Mouse (Mus musculus) CH12.LX (cell line): ENCODE data around the gene Ppp1r3g.
"Not testable (repeated sequence)": the region's sequence is repeated elsewhere in the genome, so short reads cannot be mapped to it uniquely, and the experiment has no call there.

ENCODE experiments used
- BHLHE40 ChIP-seq: IDR thresholded peaks from 2 replicates; pipeline ENCODE4 v1.6.1; 2011; ENCODE audit warnings: mild to moderate bottlenecking, low read depth, low read length, improper control_type of control experiment
- CHD1 ChIP-seq: IDR thresholded peaks from 2 replicates; pipeline ENCODE4 v1.6.1; 2012; ENCODE audit warnings: low read depth, low read length, improper control_type of control experiment, inconsistent platforms
- CTCF ChIP-seq, 2 experiments: IDR thresholded peaks in 1 of 2; conservative IDR thresholded peaks in 1 of 2; 2 replicates each; pipeline ENCODE4 v1.5.1; 2011 to 2012; ENCODE audit warnings: low read depth in 2 of 2, low read length in 2 of 2, improper control_type of control experiment in 1 of 2, inconsistent platforms in 1 of 2, mild to moderate bottlenecking in 1 of 2, moderate library complexity in 1 of 2
- E2F4 ChIP-seq: IDR thresholded peaks from 2 replicates; pipeline ENCODE4 v1.6.1; 2011; ENCODE audit warnings: low read depth, low read length, improper control_type of control experiment; ENCODE audit not compliant: insufficient replicate concordance
- EP300 ChIP-seq: IDR thresholded peaks from 2 replicates; pipeline ENCODE4 v1.6.1; 2011; ENCODE audit warnings: low read length, improper control_type of control experiment
- GABPA ChIP-seq: IDR thresholded peaks from 2 replicates; pipeline ENCODE4 v1.6.1; 2012; ENCODE audit warnings: low read depth, low read length, improper control_type of control experiment, inconsistent platforms; ENCODE audit not compliant: insufficient replicate concordance
- MAX ChIP-seq: IDR thresholded peaks from 2 replicates; pipeline ENCODE4 v1.6.1; 2011; ENCODE audit warnings: low read length, improper control_type of control experiment
- MAZ ChIP-seq: IDR thresholded peaks from 2 replicates; pipeline ENCODE4 v1.6.1; 2012; ENCODE audit warnings: low read depth, mild to moderate bottlenecking, inconsistent platforms, low read length, improper control_type of control experiment, moderate library complexity
- MEF2A ChIP-seq: IDR thresholded peaks from 2 replicates; pipeline ENCODE4 v1.6.1; 2014; ENCODE audit warnings: low read depth, mild to moderate bottlenecking, inconsistent platforms, low read length, improper control_type of control experiment, borderline replicate concordance
- MYC ChIP-seq: IDR thresholded peaks from 2 replicates; pipeline ENCODE4 v1.6.1; 2011; ENCODE audit warnings: low read depth, mild to moderate bottlenecking, improper control_type of control experiment, low read length
- POLR2A ChIP-seq: IDR thresholded peaks from 2 replicates; pipeline ENCODE4 v1.6.1; 2011; ENCODE audit warnings: low read depth, mild to moderate bottlenecking, improper control_type of control experiment, low read length
- SMC3 ChIP-seq: IDR thresholded peaks from 2 replicates; pipeline ENCODE4 v1.6.1; 2011; ENCODE audit warnings: low read depth, low read length, improper control_type of control experiment
- ZMIZ1 ChIP-seq: IDR thresholded peaks from 2 replicates; pipeline ENCODE4 v1.6.1; 2012; ENCODE audit warnings: low read depth, mild to moderate bottlenecking, inconsistent platforms, low read length, improper control_type of control experiment
- ZNF384 ChIP-seq: IDR thresholded peaks from 2 replicates; pipeline ENCODE4 v1.6.1; 2012; ENCODE audit warnings: low read depth, low read length, improper control_type of control experiment, inconsistent platforms

DNA sequence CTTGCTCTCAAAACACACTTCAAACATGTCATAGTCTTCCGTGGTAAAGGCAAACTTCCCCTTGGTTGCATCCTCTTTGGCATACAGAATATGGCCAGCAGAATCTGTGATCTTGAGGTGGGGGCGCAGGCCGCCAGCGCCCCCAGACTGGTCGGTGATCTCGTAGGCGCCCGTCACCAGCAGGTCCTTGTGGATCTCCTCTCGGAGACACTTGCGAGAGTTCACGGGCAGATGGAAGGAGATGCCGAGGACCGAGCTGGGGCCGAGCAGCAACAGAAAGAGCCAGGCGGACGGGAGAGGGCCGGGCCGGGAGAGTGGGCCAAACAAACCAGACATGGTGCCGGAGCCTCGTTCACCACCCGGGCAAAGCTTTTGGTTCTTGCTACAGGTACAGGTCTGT is 32.5 kb downstream of the Ppp1r3g start:
- not testable (repeated sequence) for TF ChIP-seq POLR2A; MEF2A; BHLHE40; GABPA; CTCF (conservative IDR thresholded peaks at IDR 0.05 in 1 of 2, IDR thresholded peaks at IDR 0.05 in 1 of 2; ENCODE audit: low read depth in 2 of 2, low read length in 2 of 2); SMC3; ZNF384; MAX; EP300; MAZ; CHD1; ZMIZ1; MYC; E2F4
